Mouse (Mus musculus) cerebellum, adult 18-20 months (tissue): ENCODE measurements at regions not wholly inside any gene's neighbourhood (a gene's known extent, or its start where the extent isn't known, plus 50 kb on each side); places are given as distances from the start of the nearest gene placed in this dataset.

ENCODE experiments used
- DNase-seq, 2 experiments: peaks; one replicate each; pipeline ENCODE4 v3.0.0; 2021

DNA sequence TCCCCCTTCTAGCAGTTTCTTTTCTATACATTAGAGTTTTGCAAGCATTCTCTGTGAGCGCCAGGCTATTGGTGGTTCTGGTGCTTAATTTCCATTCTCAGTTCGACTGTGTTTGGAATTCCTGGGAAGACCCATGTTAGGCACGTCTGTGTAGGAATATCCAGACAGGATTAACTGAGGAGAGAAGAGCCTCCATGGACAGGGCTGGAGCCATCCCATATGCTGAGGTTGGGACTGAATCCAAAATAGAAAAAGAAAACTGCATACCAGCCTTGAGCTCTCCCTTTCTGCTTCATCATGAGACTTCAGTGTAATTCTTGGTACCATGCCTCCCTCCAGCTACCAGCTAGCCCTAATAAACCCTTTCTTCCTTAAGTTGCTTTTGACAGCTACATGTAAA is 595.3 kb downstream of the Dok5 start:
- no peak for DNase-seq

GRCm38 (mm10) chr2:171308486-171308885 is 576.9 kb downstream of the Dok5 start:
- DNase-seq = no peak

- DNase-seq = no peak
These were observed 574.4 kb downstream of the Dok5 start for GRCm38 (mm10) chr2:171306000-171306399.

GRCm38 (mm10) chr2:171298519-171298918 is 566.9 kb downstream of the Dok5 start:
- DNase-seq = no peak

- DNase-seq = no peak
These were observed 564.0 kb downstream of the Dok5 start for GRCm38 (mm10) chr2:171295603-171296002.

DNA sequence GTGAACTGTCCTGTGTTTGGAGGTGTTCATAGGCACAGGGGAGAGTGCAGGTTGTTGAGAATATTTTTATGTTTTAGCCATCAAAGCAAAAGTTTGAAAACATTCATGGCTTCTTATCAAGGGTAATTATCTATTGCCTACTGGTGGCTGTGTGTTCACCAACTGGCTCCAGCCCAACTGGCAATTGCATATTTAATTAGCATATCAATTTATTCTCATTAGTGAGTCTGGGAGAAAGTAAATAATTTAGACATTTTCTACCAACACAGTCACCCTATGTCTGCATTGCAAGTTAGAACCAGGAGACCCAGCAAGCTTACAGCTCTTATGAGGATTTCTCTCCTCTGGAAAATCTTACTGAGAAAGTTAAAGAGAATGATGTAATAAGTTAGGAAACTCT is 561.0 kb downstream of the Dok5 start:
- DNase-seq = no peak

- no peak for DNase-seq
These were observed 554.2 kb downstream of the Dok5 start for GRCm38 (mm10) chr2:171285719-171286394.

DNA sequence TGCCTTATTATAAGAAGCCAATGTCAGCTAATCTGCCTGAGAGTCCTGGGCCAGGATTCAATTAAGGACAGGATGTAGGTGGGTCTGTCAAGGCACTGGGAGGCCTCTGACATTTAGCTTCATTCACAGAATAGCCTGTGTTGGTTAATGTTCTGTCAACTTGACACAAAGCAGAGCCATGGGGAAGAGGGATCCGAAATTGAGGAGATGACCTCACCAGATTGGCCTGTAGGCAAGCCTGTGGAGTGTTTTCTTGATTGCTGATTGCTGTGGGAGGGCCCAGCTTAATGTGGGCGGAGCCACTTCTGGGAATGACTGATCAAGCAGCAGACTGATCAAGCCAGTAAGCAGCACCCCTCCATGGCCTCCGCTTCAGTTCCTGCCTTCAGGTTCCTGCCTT is 548.5 kb downstream of the Dok5 start:
- no peak for DNase-seq

- DNase-seq = no peak
These were observed 547.7 kb downstream of the Dok5 start for GRCm38 (mm10) chr2:171279319-171279718.

- no peak for DNase-seq
These were observed 521.6 kb downstream of the Dok5 start for GRCm38 (mm10) chr2:171253194-171253593.

GRCm38 (mm10) chr2:171245391-171245790 is 513.8 kb downstream of the Dok5 start:
- no peak for DNase-seq

DNA sequence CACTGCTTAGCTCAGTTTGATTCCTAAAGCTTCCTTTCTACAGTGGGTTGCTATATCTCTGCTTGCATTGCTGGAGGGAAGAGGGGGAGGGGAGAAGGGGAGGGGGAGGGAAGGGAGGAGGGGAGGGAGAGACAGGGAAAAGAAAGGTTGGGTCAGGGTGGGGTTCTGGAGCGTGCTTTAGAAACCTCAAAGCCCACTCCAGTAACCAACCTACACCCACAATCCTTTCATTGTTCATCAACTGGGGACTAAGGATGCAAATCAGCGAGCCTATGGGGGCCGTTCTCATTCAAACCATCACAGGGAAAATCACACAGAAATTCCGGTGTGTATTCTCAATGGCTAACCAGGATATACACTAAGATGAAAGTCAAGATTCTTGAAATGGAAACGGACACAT is 510.7 kb downstream of the Dok5 start:
- DNase-seq = no peak

- no peak for DNase-seq
These were observed 505.8 kb downstream of the Dok5 start for GRCm38 (mm10) chr2:171237276-171237960.

GRCm38 (mm10) chr2:171232812-171233211 is 501.2 kb downstream of the Dok5 start:
- no peak for DNase-seq

GRCm38 (mm10) chr2:171231288-171232050 is 499.9 kb downstream of the Dok5 start:
- DNase-seq = no peak

- DNase-seq = no peak
These were observed 498.9 kb downstream of the Dok5 start for GRCm38 (mm10) chr2:171230536-171230935.

GRCm38 (mm10) chr2:171228229-171228628 is 496.6 kb downstream of the Dok5 start:
- no peak for DNase-seq

DNA sequence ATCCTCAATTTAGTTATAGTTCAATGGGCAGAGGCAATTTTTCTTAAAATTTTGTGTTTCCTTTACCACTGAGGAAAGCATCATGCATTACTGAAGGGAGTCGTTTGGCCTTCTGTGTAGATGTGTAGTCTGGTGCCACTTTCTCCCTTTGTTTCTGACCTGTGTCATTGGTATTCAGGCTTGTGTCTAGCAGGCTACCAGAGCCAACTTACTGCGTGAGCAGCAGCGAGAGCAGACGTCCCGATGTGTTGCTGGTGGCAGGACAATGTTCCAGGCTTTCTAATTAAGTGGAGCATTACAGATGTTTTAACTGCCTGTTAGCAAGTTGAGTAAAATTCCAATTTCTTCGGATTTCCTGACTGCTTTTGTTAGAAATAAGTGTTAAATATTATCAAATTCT is 482.2 kb downstream of the Dok5 start:
- no peak for DNase-seq

- DNase-seq = no peak
These were observed 464.9 kb downstream of the Dok5 start for GRCm38 (mm10) chr2:171196472-171196871.

DNA sequence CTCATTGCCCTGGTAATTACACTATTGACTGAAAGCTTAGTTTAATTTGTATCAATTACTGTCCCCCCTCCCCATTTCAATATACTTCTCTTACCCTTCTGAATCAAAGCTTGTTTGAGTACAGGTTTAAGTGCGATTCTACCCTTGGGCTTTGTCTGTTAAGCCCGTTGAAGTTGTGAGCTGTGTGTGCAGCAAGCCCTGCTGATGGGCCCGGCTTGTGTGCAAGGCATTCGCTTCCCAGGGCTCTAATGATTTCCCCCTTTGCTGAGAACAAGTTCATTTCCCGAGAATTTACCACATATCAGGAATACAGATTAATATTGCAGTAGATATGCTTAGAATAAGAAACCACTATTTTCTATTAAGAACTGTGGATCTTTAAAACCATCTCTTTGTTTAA is 460.6 kb downstream of the Dok5 start:
- no peak for DNase-seq
